Mouse (Mus musculus) liver, embryonic 12.5 days (tissue): ENCODE data around the gene Rsph14. TPM values are rescaled to one million over a fixed set of nuclear protein-coding genes. Genes with fewer than 3 reads are reported as not detected.
A peak's percentile ranks its signal among the peaks of the same experiment; 100 is the strongest.

Experiments used
- ATAC-seq: fragments of 200-750 bp; cut with Nextera tagmentation; 2 replicates; pipeline ENCODE4 v1.8.0; 2017; ENCODE audit warnings: moderate number of reproducible peaks, mild to moderate bottlenecking, moderate library complexity
- H3K27ac ChIP-seq: fragments of 300-500 bp; sonication (generic); 2 replicates; pipeline ENCODE4 v1.5.1; 2016; ENCODE audit warnings: mild to moderate bottlenecking
- H3K27me3 ChIP-seq: fragments of 300-500 bp; sonication (generic); replicated peaks from 2 replicates; pipeline ENCODE4 v1.6.1; 2016; ENCODE audit warnings: mild to moderate bottlenecking, moderate library complexity
- H3K36me3 ChIP-seq: fragments of 300-500 bp; sonication (generic); 2 replicates; pipeline ENCODE4 v1.6.1; 2016; ENCODE audit warnings: mild to moderate bottlenecking, moderate library complexity
- H3K4me1 ChIP-seq: fragments of 300-500 bp; sonication (generic); 2 replicates; pipeline ENCODE4 v1.6.1; 2016
- H3K4me2 ChIP-seq: fragments of 300-500 bp; sonication (generic); 2 replicates; pipeline ENCODE4 v1.6.1; 2016; ENCODE audit warnings: mild to moderate bottlenecking, moderate library complexity
- H3K4me3 ChIP-seq: fragments of 300-500 bp; sonication (generic); 2 replicates; pipeline ENCODE4 v1.5.1; 2016; ENCODE audit warnings: mild to moderate bottlenecking, moderate library complexity
- H3K9ac ChIP-seq: fragments of 300-500 bp; sonication (generic); 2 replicates; pipeline ENCODE4 v1.6.1; 2016; ENCODE audit warnings: mild to moderate bottlenecking, moderate library complexity
- H3K9me3 ChIP-seq: fragments of 300-500 bp; sonication (generic); replicated peaks from 2 replicates; pipeline ENCODE4 v1.6.1; 2016; ENCODE audit warnings: mild to moderate bottlenecking, moderate library complexity
- WGBS: fragments of 180-500 bp; shearing (Covaris S2); methylation state at CpG from one replicate; pipeline ENCODE4 v1.1.7; 2016; ENCODE audit not compliant: insufficient replicate concordance; 5-methylcytosine and 5-hydroxymethylcytosine counted together
- polyA plus RNA-seq: library from polyadenylated mRNA; unstranded; fragments of >200 nt; fragmentation: Nextera tagmentation; extraction: Ambion mirVana; gene quantifications from 2 replicates; pipeline ENCODE4 v1.2.1, GENCODE M21; 2016

The Rsph14 gene
- 0.08 TPM in 1 of 2 replicates, not detected in the other for polyA plus RNA-seq

- no peak for ATAC-seq
- Histone ChIP-seq H3K4me2 (no peak within 1 kb of the TSS), H3K9ac (no peak within 1 kb of the TSS), H3K4me3 (no peak within 1 kb of the TSS), H3K27me3 (no peaks in the 10 kb centered on the region), H3K27ac (no peak within 1 kb of the TSS), H3K9me3 (no peaks in the 10 kb centered on the region), H3K36me3 (no peaks in the 10 kb centered on the region), H3K4me1 (peaks cover 29% of the 10 kb centered on the region)
- WGBS, result 65% methylated on average over 10 of the region's 10 CpGs
Measured at GRCm38 (mm10) chr10:75032395-75032794, at the start of gene Rsph14. Rsph14 (minus strand) TSS chr10:75032586.

GRCm38 (mm10) chr10:75078174-75079128, 46.1 kb upstream of the Rsph14 start:
- Histone ChIP-seq H3K9me3 (no peaks in the 10 kb centered on the region), H3K4me2 (no peak overlapping the region), H3K4me1 (peaks cover 29% of the 10 kb centered on the region), H3K36me3 (no peaks in the 10 kb centered on the region; the same call in 1 of the 2 replicates), H3K4me3 (no peak overlapping the region), H3K9ac (no peak overlapping the region), H3K27me3 (no peaks in the 10 kb centered on the region), H3K27ac (peak overlapping the region; percentile 16; the same call in 1 of the 2 replicates)
- 0 out of 2 replicates have a peak, but pooled peaks have one; percentile 34 for ATAC-seq
- WGBS, result 52% methylated on average over 14 of the region's 14 CpGs

- WGBS, result 52% methylated on average over 5 of the region's 5 CpGs
- no peak overlapping the region for H3K9ac ChIP-seq
- no peak for ATAC-seq
- H3K36me3 ChIP-seq, result no peaks in the 10 kb centered on the region
- no peak overlapping the region for H3K27ac ChIP-seq
- no peak overlapping the region for H3K4me3 ChIP-seq
- H3K27me3 ChIP-seq, result no peaks in the 10 kb centered on the region
- peaks cover 38% of the 10 kb centered on the region for H3K4me1 ChIP-seq
- H3K9me3 ChIP-seq, result no peaks in the 10 kb centered on the region
- no peak overlapping the region for H3K4me2 ChIP-seq
Measured at GRCm38 (mm10) chr10:75075665-75076064, 43.3 kb upstream of the Rsph14 start.

GRCm38 (mm10) chr10:75070281-75070976, 38.0 kb upstream of the Rsph14 start:
- 41% methylated on average over 11 of the region's 11 CpGs for WGBS
- no peak overlapping the region for H3K9ac ChIP-seq
- H3K4me3 ChIP-seq, result no peak overlapping the region
- no peaks in the 10 kb centered on the region for H3K36me3 ChIP-seq
- H3K4me2 ChIP-seq, result no peak overlapping the region
- H3K27ac ChIP-seq, result 0 out of 2 replicates have a peak overlapping the region, but pooled peaks have one; percentile 1
- peaks cover 41% of the 10 kb centered on the region for H3K4me1 ChIP-seq
- H3K27me3 ChIP-seq, result no peaks in the 10 kb centered on the region
- ATAC-seq, result no peak
- no peaks in the 10 kb centered on the region for H3K9me3 ChIP-seq

GRCm38 (mm10) chr10:75068624-75069328, 36.4 kb upstream of the Rsph14 start:
- Histone ChIP-seq H3K4me2 (no peak overlapping the region), H3K27me3 (peaks cover 2% of the 10 kb centered on the region), H3K27ac (no peak overlapping the region), H3K9ac (no peak overlapping the region), H3K4me1 (peaks cover 52% of the 10 kb centered on the region), H3K4me3 (no peak overlapping the region), H3K36me3 (peaks cover 5% of the 10 kb centered on the region; the same call in 1 of the 2 replicates), H3K9me3 (no peaks in the 10 kb centered on the region)
- WGBS, result 50% methylated on average over 12 of the region's 12 CpGs
- no peak for ATAC-seq

- no peak for ATAC-seq
Measured at GRCm38 (mm10) chr10:75068086-75068485, 35.7 kb upstream of the Rsph14 start.

GRCm38 (mm10) chr10:75067446-75067845, 35.1 kb upstream of the Rsph14 start:
- Histone ChIP-seq H3K27me3 (peaks cover 16% of the 10 kb centered on the region), H3K9ac (no peak overlapping the region), H3K4me3 (no peak overlapping the region), H3K27ac (no peak overlapping the region), H3K4me2 (no peak overlapping the region), H3K4me1 (peaks cover 65% of the 10 kb centered on the region), H3K36me3 (peaks cover 5% of the 10 kb centered on the region; the same call in 1 of the 2 replicates), H3K9me3 (no peaks in the 10 kb centered on the region)
- ATAC-seq, result no peak

More at GRCm38 (mm10) chr10:75068086-75068485, 35.7 kb upstream of the Rsph14 start:
- Histone ChIP-seq H3K9ac (no peak overlapping the region), H3K27me3 (peaks cover 9% of the 10 kb centered on the region), H3K9me3 (no peaks in the 10 kb centered on the region), H3K4me1 (peaks cover 59% of the 10 kb centered on the region), H3K27ac (no peak overlapping the region), H3K4me3 (no peak overlapping the region), H3K36me3 (peaks cover 5% of the 10 kb centered on the region; the same call in 1 of the 2 replicates), H3K4me2 (no peak overlapping the region)
- 54% methylated on average over 2 of the region's 2 CpGs for WGBS

- Histone ChIP-seq H3K9me3 (no peaks in the 10 kb centered on the region), H3K27me3 (peaks cover 33% of the 10 kb centered on the region), H3K4me2 (no peak overlapping the region), H3K36me3 (peaks cover 5% of the 10 kb centered on the region; the same call in 1 of the 2 replicates), H3K4me1 (peaks cover 75% of the 10 kb centered on the region), H3K9ac (no peak overlapping the region), H3K4me3 (no peak overlapping the region), H3K27ac (no peak overlapping the region)
- no peak for ATAC-seq
- 61% methylated on average over 6 of the region's 6 CpGs for WGBS
Measured at GRCm38 (mm10) chr10:75065691-75066090, 33.3 kb upstream of the Rsph14 start.

- peak overlapping the region; percentile 72; the same call in 1 of the 2 replicates for H3K4me3 ChIP-seq
Measured at GRCm38 (mm10) chr10:75063301-75063965, 31.0 kb upstream of the Rsph14 start.

GRCm38 (mm10) chr10:75062621-75063020, 30.2 kb upstream of the Rsph14 start:
- ATAC-seq, result no peak
- H3K36me3 ChIP-seq, result peaks cover 5% of the 10 kb centered on the region; the same call in 1 of the 2 replicates
- no peaks in the 10 kb centered on the region for H3K9me3 ChIP-seq
- peak overlapping the region; percentile 72 for H3K4me3 ChIP-seq
- WGBS, result 28% methylated on average over 6 of the region's 6 CpGs
- H3K9ac ChIP-seq, result no peak overlapping the region
- H3K4me1 ChIP-seq, result peaks cover 69% of the 10 kb centered on the region
- peaks cover 51% of the 10 kb centered on the region for H3K27me3 ChIP-seq
- peak overlapping the region; percentile 88 for H3K4me2 ChIP-seq
- no peak overlapping the region for H3K27ac ChIP-seq

More at GRCm38 (mm10) chr10:75063301-75063965, 31.0 kb upstream of the Rsph14 start:
- peaks cover 5% of the 10 kb centered on the region; the same call in 1 of the 2 replicates for H3K36me3 ChIP-seq
- no peak overlapping the region for H3K27ac ChIP-seq
- H3K27me3 ChIP-seq, result peaks cover 51% of the 10 kb centered on the region
- peaks cover 75% of the 10 kb centered on the region for H3K4me1 ChIP-seq
- H3K9ac ChIP-seq, result no peak overlapping the region
- ATAC-seq, result no peak
- 51% methylated on average over 12 of the region's 12 CpGs for WGBS
- no peaks in the 10 kb centered on the region for H3K9me3 ChIP-seq
- peak overlapping the region; percentile 88 for H3K4me2 ChIP-seq

- 11% methylated on average over 6 of the region's 6 CpGs for WGBS
- peaks cover 70% of the 10 kb centered on the region for H3K4me1 ChIP-seq
Measured at GRCm38 (mm10) chr10:75062189-75062561, 29.8 kb upstream of the Rsph14 start.

More at GRCm38 (mm10) chr10:75062189-75062561, 29.8 kb upstream of the Rsph14 start:
- no peak for ATAC-seq
- peak overlapping the region; percentile 71 for H3K9ac ChIP-seq
- H3K36me3 ChIP-seq, result peaks cover 5% of the 10 kb centered on the region; the same call in 1 of the 2 replicates
- H3K27me3 ChIP-seq, result peaks cover 51% of the 10 kb centered on the region
- no peak overlapping the region for H3K27ac ChIP-seq
- H3K4me3 ChIP-seq, result peak overlapping the region; percentile 72
- H3K4me2 ChIP-seq, result peak overlapping the region; percentile 88
- H3K9me3 ChIP-seq, result no peaks in the 10 kb centered on the region
